Mouse (Mus musculus) left cerebral cortex, adult 8-10 months (tissue): ENCODE measurements around the gene Acot10. TPM values are rescaled to one million over a fixed set of nuclear protein-coding genes. Genes with fewer than 3 reads are reported as not detected.
A peak's percentile ranks its signal among the peaks of the same experiment; 100 is the strongest.
"Not testable (repeated sequence)": the region's sequence is repeated elsewhere in the genome, so short reads cannot be mapped to it uniquely, and the experiment has no call there.

ENCODE experiments used
- DNase-seq, 2 experiments: peaks; one replicate each; pipeline ENCODE4 v3.0.0; 2022; ENCODE audit warnings: low spot score in 2 of 2
- total RNA-seq, 4 experiments: library from RNA; stranded (reverse); gene quantifications; 2 replicates each; pipeline ENCODE4 v1.2.4; 2022

The Acot10 gene
- total RNA-seq = not detected

DNA sequence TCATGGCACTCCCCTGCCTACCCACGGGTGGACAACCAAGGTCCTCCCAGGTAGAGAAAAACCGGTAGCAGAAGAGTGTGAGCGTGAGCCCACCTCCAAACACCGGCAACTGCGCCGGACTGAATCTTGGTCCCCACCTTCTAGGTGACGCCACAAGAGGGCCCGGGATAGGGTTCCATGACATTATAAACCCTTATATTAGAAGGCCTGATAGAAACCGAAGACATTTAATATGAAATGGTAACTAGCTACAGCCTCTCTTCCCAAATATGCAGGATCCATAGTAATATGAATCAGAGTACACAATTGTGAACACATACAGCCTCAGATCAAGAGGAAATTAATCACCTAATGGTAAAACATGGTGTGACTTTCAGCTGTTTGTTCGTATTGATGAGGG is at the start of gene Acot10:
Acot10 (minus strand) TSS at position 101 of the 400 bp plus-strand sequence.
- DNase-seq = no peak

DNA sequence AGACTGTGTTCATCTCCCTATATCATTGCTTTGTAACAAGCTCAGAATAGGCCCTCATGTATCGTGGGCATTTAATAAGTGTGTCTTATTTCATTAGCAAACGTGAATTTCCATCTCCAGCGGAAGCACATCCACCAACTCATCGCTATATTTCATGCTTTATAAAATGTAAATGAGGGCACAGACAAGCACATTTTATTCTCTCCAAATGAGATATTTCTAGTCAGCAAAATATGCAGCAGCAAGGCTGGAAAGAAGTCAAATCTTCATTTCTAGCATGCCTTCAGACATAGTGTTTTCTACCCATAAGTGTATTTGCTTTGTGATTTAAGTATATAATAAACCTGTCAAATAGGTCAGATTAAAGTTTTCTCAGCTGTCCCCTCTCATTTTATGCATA is 45.3 kb upstream of the Acot10 start:
- no peak for DNase-seq

DNA sequence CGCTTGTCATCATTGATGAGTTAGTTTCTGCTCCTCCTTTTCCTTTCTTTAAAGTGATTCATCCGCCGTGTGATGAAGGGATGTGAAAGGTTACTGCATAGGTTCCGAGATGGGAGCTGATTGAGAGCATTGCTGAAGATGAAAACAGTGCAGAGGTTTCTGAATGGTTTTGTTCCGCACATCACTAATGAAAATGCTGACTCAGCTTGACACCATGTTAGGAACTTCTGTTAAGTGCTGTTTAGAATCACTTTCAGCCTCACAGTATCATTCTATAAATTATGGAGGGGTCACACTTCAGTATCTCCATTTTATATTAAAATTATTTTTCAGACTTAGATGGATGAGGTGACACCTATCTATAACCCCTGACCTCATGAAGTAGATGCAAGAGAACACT is 29.7 kb upstream of the Acot10 start:
- DNase-seq = no peak

DNA sequence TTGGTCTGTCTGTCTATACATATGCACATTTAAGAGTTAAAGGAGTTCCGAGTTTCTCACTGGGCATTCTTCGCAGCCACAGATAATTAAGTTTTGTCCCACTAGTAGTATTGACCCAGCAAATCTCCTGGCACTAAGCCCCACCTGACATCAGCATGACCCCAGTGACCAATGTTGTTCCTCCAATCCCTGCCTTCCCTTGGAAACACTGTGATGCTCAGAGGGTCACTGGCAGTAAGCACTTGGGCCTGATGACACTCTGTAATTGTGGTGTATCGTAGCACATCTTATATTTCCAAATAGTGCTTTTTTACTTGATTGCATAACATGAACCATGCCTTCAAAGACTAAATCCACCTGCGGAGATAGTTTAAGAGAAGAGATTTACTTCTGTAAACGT is 17.6 kb upstream of the Acot10 start:
- DNase-seq = no peak

DNA sequence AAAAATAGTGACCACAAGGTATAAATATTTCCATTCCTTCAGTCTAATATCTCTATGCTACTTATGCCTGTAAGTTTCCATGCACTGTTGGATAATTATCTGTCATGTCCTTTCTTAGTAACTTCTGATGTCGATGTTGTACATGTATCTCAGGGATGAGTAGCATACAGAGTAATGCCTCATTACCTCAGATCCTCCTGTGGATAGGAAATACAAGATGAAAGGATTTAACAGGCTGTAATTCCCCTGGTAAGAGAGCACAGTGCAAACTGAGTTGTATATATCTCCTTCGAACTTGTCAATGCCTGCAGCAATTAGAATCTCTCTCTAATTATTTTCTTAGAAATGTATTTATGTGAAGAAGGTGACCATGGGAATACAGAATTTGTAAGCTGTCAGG is 16.2 kb upstream of the Acot10 start:
- no peak for DNase-seq

DNA sequence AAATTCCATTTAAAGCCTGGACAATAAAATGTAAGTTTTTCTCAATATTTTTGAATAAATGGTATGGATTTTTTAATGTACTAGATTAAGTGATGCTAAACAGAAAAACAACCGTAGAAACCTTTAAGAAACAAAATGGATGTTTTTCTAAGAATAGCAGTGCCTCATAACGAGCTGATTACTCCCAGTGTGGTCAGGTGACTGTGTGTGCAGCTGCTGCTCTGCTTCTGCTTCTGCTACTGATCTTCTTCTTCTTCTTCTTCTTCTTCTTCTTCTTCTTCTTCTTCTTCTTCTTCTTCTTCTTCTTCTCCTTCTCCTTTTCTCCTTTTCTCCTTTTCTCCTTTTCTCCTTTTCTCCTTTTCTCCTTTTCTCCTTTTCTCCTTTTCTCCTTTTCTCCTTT is 3.0 kb upstream of the Acot10 start:
- DNase-seq = not testable (repeated sequence)

DNA sequence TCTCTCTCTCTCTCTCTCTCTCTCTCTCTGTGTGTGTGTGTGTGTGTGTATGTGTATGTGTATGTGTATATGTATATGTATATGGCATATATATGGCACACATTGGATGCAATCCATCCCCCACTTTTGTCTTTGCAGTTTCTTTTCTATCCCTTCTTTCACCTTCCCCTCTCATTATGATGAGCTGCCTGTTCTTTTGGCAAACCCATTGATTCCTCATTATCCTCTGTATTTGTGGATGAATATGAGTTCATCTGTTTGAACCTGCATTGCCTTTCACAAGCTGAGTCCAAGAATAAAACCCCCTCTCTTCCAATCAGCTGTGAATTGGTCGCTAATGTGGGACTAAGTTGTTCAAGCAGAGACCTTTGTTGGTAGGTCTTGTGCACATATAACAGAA is 1.4 kb upstream of the Acot10 start:
- no peak for DNase-seq

DNA sequence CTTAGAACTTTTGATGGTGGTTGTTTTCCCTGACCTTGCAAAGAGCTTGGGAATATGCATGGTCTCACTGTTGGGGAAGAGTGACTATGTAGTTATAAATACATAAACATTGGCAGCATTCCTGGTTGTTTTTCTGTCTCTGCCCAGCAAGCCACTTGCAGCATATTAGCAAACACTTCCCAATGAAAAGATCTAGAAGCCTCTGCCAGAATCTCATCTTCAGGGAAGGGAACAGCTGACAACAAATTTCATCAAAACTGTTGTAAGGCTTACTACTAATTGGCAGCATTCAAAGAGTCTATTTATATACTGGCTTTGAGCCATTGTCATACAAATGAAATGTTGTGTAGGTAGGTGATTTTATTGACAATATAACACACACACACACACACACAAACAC is 800 bp upstream of the Acot10 start:
- DNase-seq = no peak

DNA sequence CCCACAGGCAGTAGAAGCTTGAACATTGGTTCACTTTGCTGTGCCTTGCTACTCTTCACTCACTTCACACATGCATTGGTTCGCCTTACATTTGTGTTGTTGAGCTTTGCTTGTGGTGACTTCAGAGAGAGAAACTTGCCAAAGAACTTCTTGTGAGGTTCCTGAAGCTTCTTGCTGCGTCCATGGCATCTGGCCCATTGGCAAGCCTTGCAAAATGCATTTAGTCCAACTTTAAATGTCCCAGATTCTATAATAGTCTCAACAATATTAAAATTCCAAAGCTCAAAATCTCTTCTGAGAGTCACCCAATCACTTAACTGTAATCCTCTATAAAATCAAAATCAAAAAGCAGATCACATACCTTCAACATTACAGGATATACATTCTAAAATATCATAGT is 6.3 kb downstream of the Acot10 start:
- no peak for DNase-seq

DNA sequence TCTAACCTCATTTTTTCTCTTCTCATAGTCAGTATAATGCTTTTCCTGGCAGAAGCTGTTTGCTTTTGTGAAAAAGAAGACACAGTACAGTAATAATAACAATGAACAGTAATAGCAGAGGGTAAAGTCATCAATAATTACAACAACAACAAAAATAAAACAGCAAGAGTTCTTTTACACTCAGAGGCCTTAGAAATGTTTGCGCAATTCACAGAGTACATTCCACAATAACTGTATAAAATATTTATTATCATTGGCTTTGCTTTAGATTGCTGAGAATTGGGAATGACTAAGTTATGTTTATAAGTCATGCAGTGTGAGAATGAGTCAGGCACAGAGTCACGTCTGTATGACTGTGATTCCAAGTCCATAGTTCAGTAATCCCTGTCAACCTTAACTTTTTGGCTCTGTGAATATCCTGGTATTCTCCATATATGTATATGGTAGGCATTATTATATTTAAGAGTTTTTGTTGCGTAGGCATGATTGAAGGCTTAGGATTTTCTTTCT is 23.6 kb downstream of the Acot10 start:
- no peak for DNase-seq

DNA sequence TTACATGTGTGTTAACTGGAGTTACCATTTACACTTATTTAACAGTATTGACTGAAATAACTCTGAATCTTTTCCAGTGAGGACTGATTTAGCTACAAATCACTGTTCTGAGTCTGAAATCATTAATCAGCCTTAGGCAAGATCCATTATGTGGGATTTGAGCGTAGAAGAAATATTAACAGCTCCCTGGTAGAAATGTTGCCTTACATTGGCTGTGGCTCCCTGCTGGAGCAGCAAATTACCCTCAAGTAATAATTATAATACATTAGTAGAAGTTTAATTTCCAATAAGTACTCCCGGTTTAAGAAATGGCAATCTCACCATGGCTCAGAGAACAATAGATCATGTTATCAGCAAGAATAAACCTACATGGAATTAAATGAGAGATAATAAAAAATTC is 27.4 kb downstream of the Acot10 start:
- no peak for DNase-seq

DNA sequence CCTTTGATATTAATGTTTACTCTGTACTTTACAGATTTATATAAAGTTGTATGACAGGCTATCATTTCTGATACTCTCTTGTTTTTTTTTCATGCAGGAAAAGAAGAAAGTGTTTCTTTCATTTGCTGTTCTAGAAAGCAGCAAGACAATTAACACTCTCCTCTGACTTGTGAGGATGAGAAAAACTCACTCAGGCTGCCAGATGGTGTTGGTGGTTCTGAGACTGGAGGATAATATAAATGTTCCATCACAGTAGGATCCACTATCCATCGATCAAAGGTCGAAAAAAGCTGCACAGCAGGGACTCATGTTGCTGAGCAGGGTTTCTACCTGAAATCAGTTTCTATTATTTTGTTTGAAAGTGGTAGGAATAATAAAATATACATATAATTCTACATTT is 32.0 kb downstream of the Acot10 start:
- DNase-seq = peak in 1 of 2 experiments; percentile 19

Other genes starting within 250 kb of the Acot10 start
- 10 to 100 TPM; 32.9 to 44.3 (median 35.8) TPM for gene Cdh12, start 217.5 kb downstream of the Acot10 start, total RNA-seq